ENCODE assay signal across 8 mouse cellular contexts in genomic region chr19:42163764-42164163, GRCm38 (mm10). TPM values are rescaled to one million over a fixed set of nuclear protein-coding genes. Genes with fewer than 3 reads are reported as not detected.
DNase-seq lines count a peak whose midpoint lies in the region; ATAC-seq and TF ChIP-seq lines count a peak whose summit lies in the region.

Gene Zfyve27, plus strand, starts transcription at chr19:42163951.

- H3K79me2 ChIP-seq in macrophage (ENCODE audit: inconsistent target) = no peaks in the 10 kb centered on the region

- no peak for TF ChIP-seq EP300 in ES-Bruce4 (IDR thresholded peaks at IDR 0.05; ENCODE audit: insufficient read depth, low read depth, low read length)

- no peak for TF ChIP-seq CTCF in cerebellum, adult 2 months (IDR thresholded peaks at IDR 0.05; ENCODE audit: borderline replicate concordance, insufficient read depth, low read depth, low read length)
- TF ChIP-seq CTCF in ES-Bruce4 (IDR thresholded peaks at IDR 0.05; ENCODE audit: low read depth, low read length) = no peak

- H3K36me3 ChIP-seq in ES-Bruce4 (ENCODE audit: control insufficient read depth, insufficient read depth, low read length, poor library complexity, severe bottlenecking) (no peaks in the 10 kb centered on the region), macrophage (ENCODE audit: inconsistent target) (no peaks in the 10 kb centered on the region)
- H3K36me3 ChIP-seq in forebrain, embryonic 14.5 days (ENCODE audit: control insufficient read depth, insufficient read depth, low read length) = no peaks in the 10 kb centered on the region
- no peaks in the 10 kb centered on the region for H3K36me3 ChIP-seq in hindbrain, embryonic 11.5 days (ENCODE audit: control insufficient read depth, insufficient read depth, low read length)

- ATAC-seq in cerebellum, adult (ENCODE audit: insufficient number of reproducible peaks, low FRiP score, low TSS enrichment) = no peak
- ATAC-seq in forebrain, embryonic 14.5 days = no peak
- no peak for ATAC-seq in hindbrain, embryonic 11.5 days (ENCODE audit: low FRiP score)

- TF ChIP-seq POLR2A in cerebellum, adult 2 months (IDR thresholded peaks at IDR 0.05; ENCODE audit: borderline replicate concordance, insufficient read depth, low read length) = no peak
- no peak for TF ChIP-seq POLR2A in ES-Bruce4 (IDR thresholded peaks at IDR 0.05; ENCODE audit: insufficient read depth, low read length)

- DNase-seq in cerebellum, adult 2 months = no peak
- DNase-seq in forebrain, embryonic 14.5 days (ENCODE audit: low spot score) = no peak
- no peak for DNase-seq in hindbrain, embryonic 11.5 days (ENCODE audit: low spot score)
- no peak for DNase-seq in frontal cortex, postnatal 36 days (ENCODE audit: low spot score in 2 of 2)
- no peak for DNase-seq in embryo, embryonic 9.5 days (ENCODE audit: extremely low spot score)

- H3K9ac ChIP-seq in ES-Bruce4 (ENCODE audit: low read depth, poor library complexity, severe bottlenecking) = no peak within 1 kb of the TSS
- H3K9ac ChIP-seq in forebrain, embryonic 14.5 days (ENCODE audit: low read length) = no peak within 1 kb of the TSS
- no peak within 1 kb of the TSS for H3K9ac ChIP-seq in hindbrain, embryonic 11.5 days (ENCODE audit: low read depth, low read length)

- H3K9me3 ChIP-seq in ES-Bruce4 (replicated peaks; ENCODE audit: control insufficient read depth, insufficient read depth, low read length, poor library complexity, severe bottlenecking) = no peaks in the 10 kb centered on the region
- H3K9me3 ChIP-seq in forebrain, embryonic 14.5 days (replicated peaks; ENCODE audit: control insufficient read depth, low read length) = no peaks in the 10 kb centered on the region
- no peaks in the 10 kb centered on the region for H3K9me3 ChIP-seq in hindbrain, embryonic 11.5 days (ENCODE audit: control insufficient read depth, low read length)

- no peak within 1 kb of the TSS for H3K4me2 ChIP-seq in forebrain, embryonic 14.5 days (ENCODE audit: low read length)
- no peak within 1 kb of the TSS for H3K4me2 ChIP-seq in hindbrain, embryonic 11.5 days (replicated peaks; ENCODE audit: low read depth, low read length)

- no peaks in the 10 kb centered on the region for H3K4me1 ChIP-seq in cerebellum, adult 2 months (ENCODE audit: control insufficient read depth, insufficient read depth, low read length)
- H3K4me1 ChIP-seq in ES-Bruce4 (ENCODE audit: control insufficient read depth, insufficient read depth, low read length) = no peaks in the 10 kb centered on the region
- H3K4me1 ChIP-seq in forebrain, embryonic 14.5 days (ENCODE audit: control insufficient read depth, insufficient read depth, low read length) = peaks cover 3% of the 10 kb centered on the region; the same call in 1 of the 2 replicates
- no peaks in the 10 kb centered on the region; the same call in 1 of the 2 replicates for H3K4me1 ChIP-seq in hindbrain, embryonic 11.5 days (replicated peaks; ENCODE audit: control insufficient read depth, insufficient read depth, low read length)

- 74% methylated on average over 5 of the region's 5 CpGs for WGBS in cerebellum, adult 2 months
- 68% methylated on average over 5 of the region's 5 CpGs for WGBS in forebrain, embryonic 14.5 days
- 71% methylated on average over 5 of the region's 5 CpGs for WGBS in hindbrain, embryonic 11.5 days
- 88% methylated on average over 5 of the region's 5 CpGs for WGBS in macrophage (ENCODE audit: missing documents)

- no peak within 1 kb of the TSS for H3K27ac ChIP-seq in cerebellum, adult 2 months (ENCODE audit: insufficient read depth, low read length)
- no peak within 1 kb of the TSS for H3K27ac ChIP-seq in ES-Bruce4 (ENCODE audit: insufficient read depth, low read length)
- no peak within 1 kb of the TSS for H3K27ac ChIP-seq in forebrain, embryonic 14.5 days (ENCODE audit: low read depth, low read length)
- no peak within 1 kb of the TSS for H3K27ac ChIP-seq in hindbrain, embryonic 11.5 days (ENCODE audit: low read depth, low read length)
- no peak within 1 kb of the TSS for H3K27ac ChIP-seq in macrophage

- no peaks in the 10 kb centered on the region for H3K27me3 ChIP-seq in cerebellum, adult 2 months (ENCODE audit: control insufficient read depth, insufficient read depth, low read length)
- no peaks in the 10 kb centered on the region for H3K27me3 ChIP-seq in ES-Bruce4 (ENCODE audit: control insufficient read depth, insufficient read depth, low read length, poor library complexity, severe bottlenecking)
- peaks cover 4% of the 10 kb centered on the region; the same call in 1 of the 2 replicates for H3K27me3 ChIP-seq in forebrain, embryonic 14.5 days (replicated peaks; ENCODE audit: control insufficient read depth, insufficient read depth, low read length)
- 0 out of 2 replicates have a peak, but pooled peaks cover under 1% of the 10 kb centered on the region for H3K27me3 ChIP-seq in hindbrain, embryonic 11.5 days (ENCODE audit: control insufficient read depth, insufficient read depth, low read length)

- H3K4me3 ChIP-seq in cerebellum, adult 2 months (replicated peaks; ENCODE audit: insufficient read depth, low read depth, low read length) = no peak within 1 kb of the TSS
- H3K4me3 ChIP-seq in ES-Bruce4 (ENCODE audit: low read depth, low read length) (no peak within 1 kb of the TSS), macrophage (ENCODE audit: inconsistent target) (no peak within 1 kb of the TSS)
- no peak within 1 kb of the TSS for H3K4me3 ChIP-seq in forebrain, embryonic 14.5 days (ENCODE audit: low read depth, low read length)
- no peak within 1 kb of the TSS for H3K4me3 ChIP-seq in hindbrain, embryonic 11.5 days (ENCODE audit: low read depth, low read length)

RNA-seq across cellular contexts. Expression of gene Zfyve27, which starts in this region (rescaled TPM):
- polyA plus RNA-seq in cerebellum, adult 2 months (2012; rRNA removed) = 104 and 107 TPM in 2 replicates
- polyA plus RNA-seq in ES-Bruce4 (2011; ENCODE audit: insufficient read depth, insufficient read length, low read depth, missing spikeins) (24.4 and 25.0 TPM in 2 replicates), macrophage (2018) (10.8 to 19.0 TPM (median 16.4 TPM) in 3 replicates)
- 19.5 and 28.0 TPM in 2 replicates for polyA plus RNA-seq in forebrain, embryonic 14.5 days (2014; fragmentation: Nextera tagmentation; extraction: Ambion mirVana)
- 17.8 and 18.4 TPM in 2 replicates for polyA plus RNA-seq in hindbrain, embryonic 11.5 days (2014; fragmentation: Nextera tagmentation; extraction: Ambion mirVana)
- 100 to 1,000 TPM in 25 of 26 experiments, 10 to 100 TPM in 1; 94.8 to 230 (median 183) TPM for total RNA-seq in macrophage (2018; cell fraction: chromatin; rRNA removed)
- 10 to 100 TPM; 11.2 to 23.1 (median 16.7) TPM for total RNA-seq in macrophage (2018; cell fraction: cytosol; rRNA removed)
- 100 to 1,000 TPM in 6 of 26 experiments, 10 to 100 TPM in 20; 55.3 to 113 (median 81.8) TPM for total RNA-seq in macrophage (2018; cell fraction: nucleus; rRNA removed)
